Mouse (Mus musculus) spleen, adult 2 months (tissue): ENCODE measurements around the gene Qrich2.

Source experiments
- CTCF ChIP-seq: fragments of 200-500 bp; IDR thresholded peaks from 2 replicates; pipeline ENCODE4 v1.5.1; 2011; ENCODE audit warnings: mild to moderate bottlenecking, inconsistent platforms; ENCODE audit not compliant: insufficient read depth, insufficient read length, insufficient replicate concordance; ENCODE audit errors: extremely low read depth
- POLR2A ChIP-seq: fragments of 200-500 bp; IDR thresholded peaks from 2 replicates; pipeline ENCODE4 v1.6.1; 2011; ENCODE audit warnings: low read depth, low read length, inconsistent platforms

GRCm38 (mm10) chr11:116397517-116398347 lies 68.3 kb downstream of the Qrich2 start:
- TF ChIP-seq CTCF (no peak), POLR2A (no peak)
